Mouse (Mus musculus) neural tube, embryonic 12.5 days (tissue): ENCODE results near the gene Polr2g. TPM values are rescaled to one million over a fixed set of nuclear protein-coding genes. Genes with fewer than 3 reads are reported as not detected.

Source experiments
- ATAC-seq: fragments of 200-750 bp; cut with Nextera tagmentation; 2 replicates; pipeline ENCODE4 v1.8.0; 2017; ENCODE audit warnings: low read depth, mild to moderate bottlenecking, moderate TSS enrichment, moderate library complexity; ENCODE audit not compliant: low FRiP score
- H3K27ac ChIP-seq: fragments of 300-500 bp; sonication (generic); 2 replicates; pipeline ENCODE4 v1.5.1; 2016
- H3K27me3 ChIP-seq: fragments of 300-500 bp; sonication (generic); replicated peaks from 2 replicates; pipeline ENCODE4 v1.6.1; 2016; ENCODE audit warnings: mild to moderate bottlenecking
- H3K36me3 ChIP-seq: fragments of 300-500 bp; sonication (generic); 2 replicates; pipeline ENCODE4 v1.6.1; 2016; ENCODE audit warnings: mild to moderate bottlenecking
- H3K4me1 ChIP-seq: fragments of 300-500 bp; sonication (generic); 2 replicates; pipeline ENCODE4 v1.6.1; 2016
- H3K4me2 ChIP-seq: fragments of 300-500 bp; sonication (generic); replicated peaks from 2 replicates; pipeline ENCODE4 v1.6.1; 2016; ENCODE audit warnings: mild to moderate bottlenecking
- H3K4me3 ChIP-seq: fragments of 300-500 bp; sonication (generic); 2 replicates; pipeline ENCODE4 v1.5.1; 2016
- H3K9ac ChIP-seq: fragments of 300-500 bp; sonication (generic); 2 replicates; pipeline ENCODE4 v1.6.1; 2016; ENCODE audit warnings: mild to moderate bottlenecking
- H3K9me3 ChIP-seq: fragments of 300-500 bp; sonication (generic); 2 replicates; pipeline ENCODE4 v1.6.1; 2016; ENCODE audit warnings: mild to moderate bottlenecking
- WGBS: fragments of 180-500 bp; shearing (Covaris S2); methylation state at CpG from one replicate; pipeline ENCODE4 v1.1.7; 2016; 5-methylcytosine and 5-hydroxymethylcytosine counted together
- polyA plus RNA-seq: library from polyadenylated mRNA; unstranded; fragments of >200 nt; fragmentation: Nextera tagmentation; extraction: Ambion mirVana; gene quantifications from 2 replicates; pipeline ENCODE4 v1.2.1, GENCODE M21; 2016

Polr2g gene
- polyA plus RNA-seq, 1 experiment from 2014 or later: 152 TPM

GRCm38 (mm10) chr19:8831262-8831661, 32.9 kb upstream of the Polr2g start:
- H3K4me1 ChIP-seq: no peaks in the 10 kb centered on the region
- H3K27ac ChIP-seq: no peak overlapping the region
- no peak overlapping the region for H3K9ac ChIP-seq
- ATAC-seq: no peak
- no peak overlapping the region for H3K4me2 ChIP-seq
- H3K4me3 ChIP-seq: no peak overlapping the region
- 85% methylated on average over 11 of the region's 11 CpGs for WGBS
- no peaks in the 10 kb centered on the region for H3K9me3 ChIP-seq
- H3K36me3 ChIP-seq: peaks cover 88% of the 10 kb centered on the region
- no peaks in the 10 kb centered on the region for H3K27me3 ChIP-seq

- Histone ChIP-seq H3K9me3 (no peaks in the 10 kb centered on the region), H3K36me3 (peaks cover 91% of the 10 kb centered on the region), H3K27me3 (no peaks in the 10 kb centered on the region), H3K9ac (no peak overlapping the region), H3K4me3 (no peak overlapping the region), H3K27ac (no peak overlapping the region), H3K4me2 (no peak overlapping the region), H3K4me1 (no peaks in the 10 kb centered on the region)
- 94% methylated on average over 8 of the region's 8 CpGs for WGBS
- ATAC-seq: no peak
These were observed 32.3 kb upstream of the Polr2g start for GRCm38 (mm10) chr19:8830664-8831063.

DNA sequence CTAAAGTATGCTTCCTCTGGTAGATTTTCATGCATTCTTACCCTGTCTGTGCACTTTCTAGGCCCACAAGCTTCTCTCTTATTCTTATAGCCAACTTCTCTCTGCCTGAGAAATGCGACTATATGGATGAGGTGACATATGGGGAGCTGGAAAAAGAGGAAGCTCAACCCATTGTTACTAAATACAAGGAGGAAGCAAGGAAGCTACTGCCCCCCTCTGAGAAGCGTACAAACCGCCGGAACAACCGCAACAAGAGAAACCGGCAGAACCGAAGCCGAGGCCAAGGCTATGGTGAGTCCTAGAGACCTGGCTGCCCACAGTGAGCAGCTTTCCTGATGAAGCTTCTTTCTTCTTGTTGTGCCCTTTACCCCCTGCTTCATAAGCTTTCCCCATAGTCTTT, 31.3 kb upstream of the Polr2g start, which contains the start of gene AC129217.1:
TSS of gene AC129217.1 (plus strand) at position 114 of the 400 bp plus-strand sequence.
- H3K27ac ChIP-seq: no peak within 1 kb of the TSS
- no peak for ATAC-seq
- H3K27me3 ChIP-seq: no peaks in the 10 kb centered on the region
- H3K36me3 ChIP-seq: peaks cover 95% of the 10 kb centered on the region
- H3K4me1 ChIP-seq: no peaks in the 10 kb centered on the region
- no peak within 1 kb of the TSS for H3K9ac ChIP-seq
- no peak within 1 kb of the TSS for H3K4me2 ChIP-seq
- H3K9me3 ChIP-seq: no peaks in the 10 kb centered on the region
- no peak within 1 kb of the TSS for H3K4me3 ChIP-seq
- 85% methylated on average over 8 of the region's 8 CpGs for WGBS

GRCm38 (mm10) chr19:8822696-8823095, 24.3 kb upstream of the Polr2g start:
- WGBS: 75% methylated on average over 8 of the region's 8 CpGs
- peak overlapping the region; percentile 8; the same call in 1 of the 2 replicates for H3K4me3 ChIP-seq
- no peak overlapping the region for H3K27ac ChIP-seq
- no peak for ATAC-seq
- peak overlapping the region; percentile 97 for H3K4me2 ChIP-seq
- H3K4me1 ChIP-seq: peaks cover 29% of the 10 kb centered on the region
- peak overlapping the region; percentile 98; the same call in 1 of the 2 replicates for H3K9ac ChIP-seq
- no peaks in the 10 kb centered on the region for H3K9me3 ChIP-seq
- H3K27me3 ChIP-seq: no peaks in the 10 kb centered on the region
- peaks cover 48% of the 10 kb centered on the region for H3K36me3 ChIP-seq

DNA sequence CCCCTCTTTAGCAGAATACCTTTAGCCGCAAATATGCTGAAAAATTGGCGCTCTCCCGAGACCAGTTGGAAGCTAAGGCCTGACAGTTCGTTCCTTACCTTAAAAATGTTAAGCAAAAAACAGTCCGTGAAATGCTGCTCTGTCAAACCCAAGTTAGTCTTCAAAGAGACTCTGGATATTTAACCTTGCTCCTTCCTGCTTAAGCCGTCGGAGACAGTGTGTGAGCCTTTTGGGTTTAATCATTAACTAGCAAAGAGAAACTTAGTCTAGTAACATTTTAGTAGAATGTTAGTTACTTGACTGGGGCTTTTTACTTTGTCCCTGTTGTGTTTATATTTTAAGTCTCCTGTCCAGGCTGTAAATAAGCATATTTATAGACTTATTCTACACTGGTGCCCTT, 22.8 kb upstream of the Polr2g start:
- Histone ChIP-seq H3K9ac (peak overlapping the region; percentile 98), H3K36me3 (peaks cover 39% of the 10 kb centered on the region), H3K4me3 (peak overlapping the region; percentile 100), H3K9me3 (no peaks in the 10 kb centered on the region), H3K27ac (0 out of 2 replicates have a peak overlapping the region, but pooled peaks have one; percentile 98), H3K4me2 (peak overlapping the region; percentile 97), H3K27me3 (no peaks in the 10 kb centered on the region), H3K4me1 (peaks cover 41% of the 10 kb centered on the region)
- no peak for ATAC-seq
- WGBS: 2% methylated on average over 7 of the region's 7 CpGs

- peaks cover 39% of the 10 kb centered on the region for H3K36me3 ChIP-seq
These were observed 22.1 kb upstream of the Polr2g start for GRCm38 (mm10) chr19:8820424-8820956.

DNA sequence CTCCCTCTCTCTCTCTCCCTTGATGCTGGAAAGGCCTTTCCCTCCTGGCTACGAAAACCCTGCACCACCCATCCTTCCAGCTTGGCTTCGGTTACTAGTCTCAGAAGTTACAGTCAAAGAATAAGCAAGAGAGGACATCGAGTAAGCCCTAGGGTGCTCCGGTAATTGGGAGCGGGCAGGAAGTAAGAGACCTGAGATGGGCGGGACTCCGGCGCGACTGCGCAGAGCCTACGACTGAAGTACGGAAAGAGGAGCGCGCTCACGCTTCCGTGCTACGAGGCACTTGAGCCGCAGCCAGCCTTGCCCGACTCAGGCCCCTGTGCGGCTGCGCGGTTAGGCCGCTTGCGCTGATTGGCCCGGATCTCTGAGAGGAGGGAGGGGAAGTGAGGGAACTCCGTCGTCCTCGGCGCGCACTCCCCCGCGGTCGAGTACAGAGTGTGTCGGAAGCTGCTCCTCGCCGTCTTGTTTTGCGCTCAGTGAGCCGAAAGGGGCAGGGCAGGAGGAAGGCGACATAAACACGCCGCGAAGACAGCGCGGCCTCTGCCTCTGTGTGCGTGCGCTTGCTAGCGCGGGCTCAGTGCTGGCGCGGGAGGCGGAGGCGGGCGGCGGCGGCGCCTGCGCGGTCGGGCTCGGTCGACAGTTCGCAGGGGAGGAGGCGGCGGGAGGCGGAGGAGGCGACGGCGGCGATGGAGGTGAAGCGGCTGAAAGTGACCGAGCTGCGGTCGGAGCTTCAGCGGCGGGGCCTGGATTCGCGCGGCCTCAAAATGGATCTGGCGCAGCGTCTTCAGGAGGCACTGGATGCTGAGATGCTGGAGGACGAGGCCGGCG, 21.4 kb upstream of the Polr2g start, which contains the start of gene Hnrnpul2:
TSS of gene Hnrnpul2 (plus strand) at position 415 of the 828 bp plus-strand sequence.
- Histone ChIP-seq H3K9me3 (no peaks in the 10 kb centered on the region), H3K9ac (peak within 1 kb of the TSS; percentile 98), H3K4me3 (peak within 1 kb of the TSS; percentile 100), H3K36me3 (peaks cover 38% of the 10 kb centered on the region), H3K4me2 (peak within 1 kb of the TSS; percentile 97), H3K27me3 (no peaks in the 10 kb centered on the region), H3K4me1 (peaks cover 44% of the 10 kb centered on the region), H3K27ac (peak within 1 kb of the TSS; percentile 98)
- ATAC-seq: peak; percentile 97
- WGBS: under 1% methylated on average over 83 of the region's 83 CpGs

More at GRCm38 (mm10) chr19:8820424-8820956, 22.1 kb upstream of the Polr2g start:
- WGBS: under 1% methylated on average over 48 of the region's 48 CpGs
- ATAC-seq: no peak; the same call in 1 of the 2 replicates
- Histone ChIP-seq H3K9ac (peak overlapping the region; percentile 98), H3K27ac (peak overlapping the region; percentile 98), H3K4me1 (peaks cover 44% of the 10 kb centered on the region), H3K4me2 (peak overlapping the region; percentile 97), H3K27me3 (no peaks in the 10 kb centered on the region), H3K4me3 (peak overlapping the region; percentile 100), H3K9me3 (no peaks in the 10 kb centered on the region)

- H3K36me3 ChIP-seq: peaks cover 36% of the 10 kb centered on the region
- peak within 1 kb of the TSS; percentile 97 for H3K4me2 ChIP-seq
- H3K27me3 ChIP-seq: no peaks in the 10 kb centered on the region
- H3K9me3 ChIP-seq: no peaks in the 10 kb centered on the region
- under 1% methylated on average over 33 of the region's 33 CpGs for WGBS
- peak; percentile 95 for ATAC-seq
- peaks cover 44% of the 10 kb centered on the region for H3K4me1 ChIP-seq
- H3K4me3 ChIP-seq: peak within 1 kb of the TSS; percentile 100
- peak within 1 kb of the TSS; percentile 98 for H3K27ac ChIP-seq
- peak within 1 kb of the TSS; percentile 98 for H3K9ac ChIP-seq
These were observed 20.6 kb upstream of the Polr2g start, which contains the start of gene Ttc9c for GRCm38 (mm10) chr19:8818801-8819595. TSS of gene Ttc9c (minus strand) at chr19:8819333.

DNA sequence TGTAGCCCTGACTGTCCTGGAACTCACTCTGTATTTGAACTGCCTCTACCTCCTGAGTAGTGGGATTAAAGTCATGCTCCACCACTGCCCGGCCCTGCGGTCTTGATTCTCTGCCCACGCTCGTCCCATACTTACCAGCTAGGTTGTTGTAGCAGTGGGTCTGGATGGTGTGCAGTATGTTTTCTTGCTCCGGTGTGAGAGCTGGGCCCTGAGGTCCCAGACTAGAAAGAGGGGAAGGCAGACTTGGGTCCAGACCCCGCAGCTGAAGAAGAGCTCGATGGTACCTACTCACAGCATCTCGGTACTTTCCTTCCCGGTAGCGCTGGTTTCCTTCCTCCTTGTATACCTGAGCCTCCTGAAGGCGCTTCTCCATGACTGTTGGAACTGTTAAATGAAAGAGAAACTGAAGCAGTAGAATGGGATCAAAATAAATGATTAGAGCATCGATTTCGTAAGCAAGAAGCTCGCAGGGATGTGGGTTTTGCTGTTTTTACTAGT, 20.0 kb upstream of the Polr2g start:
- H3K27ac ChIP-seq: peak overlapping the region; percentile 80; the same call in 1 of the 2 replicates
- 35% methylated on average over 14 of the region's 14 CpGs for WGBS
- H3K9me3 ChIP-seq: no peaks in the 10 kb centered on the region
- peak overlapping the region; percentile 97 for H3K4me2 ChIP-seq
- ATAC-seq: no peak
- H3K4me1 ChIP-seq: peaks cover 44% of the 10 kb centered on the region
- H3K4me3 ChIP-seq: peak overlapping the region; percentile 49
- H3K36me3 ChIP-seq: peaks cover 35% of the 10 kb centered on the region
- peak overlapping the region; percentile 66 for H3K9ac ChIP-seq
- no peaks in the 10 kb centered on the region for H3K27me3 ChIP-seq

DNA sequence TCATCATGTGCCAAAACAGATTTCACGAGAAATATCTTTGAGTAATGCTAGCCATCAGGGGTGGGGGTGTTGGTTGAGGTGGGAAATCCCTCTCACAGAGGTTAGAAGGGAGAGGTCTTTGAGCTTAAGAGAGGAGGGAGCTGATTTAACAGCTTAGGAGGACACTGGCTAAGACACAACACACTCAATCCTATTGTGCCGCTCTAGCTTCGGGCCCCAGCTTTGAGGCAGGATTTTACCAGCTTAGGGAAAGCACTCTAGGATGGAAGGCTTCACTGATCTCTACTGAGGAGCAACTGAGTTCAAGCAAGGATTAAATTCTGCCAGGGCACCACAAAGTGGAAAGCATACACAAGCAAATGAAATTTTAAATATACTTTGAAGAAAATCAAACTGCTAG, 18.6 kb upstream of the Polr2g start:
- Histone ChIP-seq H3K4me1 (peaks cover 32% of the 10 kb centered on the region), H3K9me3 (no peaks in the 10 kb centered on the region), H3K4me3 (no peak overlapping the region), H3K36me3 (peaks cover 40% of the 10 kb centered on the region), H3K4me2 (peak overlapping the region; percentile 97), H3K9ac (no peak overlapping the region), H3K27ac (no peak overlapping the region), H3K27me3 (no peaks in the 10 kb centered on the region)
- WGBS: 83% methylated on average over 3 of the region's 3 CpGs
- ATAC-seq: no peak

DNA sequence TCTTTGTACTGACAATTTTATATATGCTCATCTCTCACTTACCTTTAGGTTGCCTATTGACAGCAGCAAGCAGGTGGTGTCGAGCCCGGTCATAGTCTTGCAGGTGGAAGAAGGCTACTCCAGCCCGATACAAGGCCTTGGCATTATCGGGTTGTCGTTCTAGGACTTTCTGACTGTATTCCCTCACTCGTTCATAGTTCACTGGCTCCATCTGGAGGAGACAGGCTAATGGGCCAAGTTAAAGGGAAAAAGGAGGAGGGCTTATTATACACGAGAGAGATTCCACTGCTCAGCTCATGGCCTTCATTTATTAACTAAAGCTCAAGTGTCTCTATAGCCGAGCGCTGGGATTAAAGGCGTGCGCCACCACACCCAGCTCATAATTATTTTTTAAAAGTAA, 17.4 kb upstream of the Polr2g start:
- Histone ChIP-seq H3K9ac (no peak overlapping the region), H3K4me1 (peaks cover 23% of the 10 kb centered on the region), H3K9me3 (no peaks in the 10 kb centered on the region), H3K4me2 (0 out of 2 replicates have a peak overlapping the region, but pooled peaks have one; percentile 7), H3K27ac (no peak overlapping the region), H3K36me3 (peaks cover 49% of the 10 kb centered on the region), H3K4me3 (no peak overlapping the region), H3K27me3 (no peaks in the 10 kb centered on the region)
- no peak for ATAC-seq
- 83% methylated on average over 11 of the region's 11 CpGs for WGBS
